Mouse (Mus musculus) spleen, adult 18-20 months (tissue): ENCODE measurements around the gene Gm20388.

Source experiments
- DNase-seq, 2 experiments: peaks; one replicate each; pipeline ENCODE4 v3.0.0; 2022; ENCODE audit warnings: mixed read lengths in 2 of 2

The Gm20388 gene

GRCm38 (mm10) chr8:119910547-119911257, at the start of gene Gm20388:
Gene Gm20388, plus strand, starts transcription at chr8:119910841.
- DNase-seq, result peak; percentile 88 to 97

GRCm38 (mm10) chr8:119861706-119862389, 48.8 kb upstream of the Gm20388 start, which contains the start of gene Klhl36:
Gene Klhl36, plus strand, starts transcription at chr8:119862266.
- peak; percentile 99 for DNase-seq

GRCm38 (mm10) chr8:119862390-119862734, 48.3 kb upstream of the Gm20388 start:
- no peak for DNase-seq

- DNase-seq, result no peak
These were observed 47.9 kb upstream of the Gm20388 start for GRCm38 (mm10) chr8:119862749-119863148.

GRCm38 (mm10) chr8:119869616-119870015, 41.0 kb upstream of the Gm20388 start:
- no peak for DNase-seq

- no peak for DNase-seq
These were observed 37.5 kb upstream of the Gm20388 start for GRCm38 (mm10) chr8:119873181-119873580.

- no peak for DNase-seq
These were observed 29.3 kb upstream of the Gm20388 start for GRCm38 (mm10) chr8:119881301-119881700.

- no peak for DNase-seq
These were observed 28.7 kb upstream of the Gm20388 start for GRCm38 (mm10) chr8:119881917-119882316.

GRCm38 (mm10) chr8:119883281-119883680, 27.4 kb upstream of the Gm20388 start:
- DNase-seq, result no peak

GRCm38 (mm10) chr8:119885612-119886011, 25.0 kb upstream of the Gm20388 start:
- DNase-seq, result no peak

GRCm38 (mm10) chr8:119887130-119887529, 23.5 kb upstream of the Gm20388 start:
- peak in 1 of 2 experiments; percentile 38 for DNase-seq

GRCm38 (mm10) chr8:119888012-119888411, 22.6 kb upstream of the Gm20388 start:
- DNase-seq, result no peak

- DNase-seq, result no peak
These were observed 13.6 kb upstream of the Gm20388 start for GRCm38 (mm10) chr8:119897069-119897468.

GRCm38 (mm10) chr8:119897933-119898332, 12.7 kb upstream of the Gm20388 start:
- no peak for DNase-seq

- DNase-seq, result no peak
These were observed 9.3 kb upstream of the Gm20388 start for GRCm38 (mm10) chr8:119901349-119901748.

GRCm38 (mm10) chr8:119901952-119902351, 8.7 kb upstream of the Gm20388 start:
- no peak for DNase-seq

GRCm38 (mm10) chr8:119904323-119904911, 6.2 kb upstream of the Gm20388 start:
- no peak for DNase-seq

- DNase-seq, result no peak
These were observed 596 bp upstream of the Gm20388 start, which contains the start of gene Usp10 for GRCm38 (mm10) chr8:119909944-119910546. Gene Usp10, plus strand, starts transcription at chr8:119910360.

GRCm38 (mm10) chr8:119911258-119911962, 769 bp downstream of the Gm20388 start:
- DNase-seq, result no peak

GRCm38 (mm10) chr8:119912643-119913042, 2.0 kb downstream of the Gm20388 start:
- DNase-seq, result no peak

- no peak for DNase-seq
These were observed 2.5 kb downstream of the Gm20388 start for GRCm38 (mm10) chr8:119913181-119913580.

GRCm38 (mm10) chr8:119914161-119914560, 3.5 kb downstream of the Gm20388 start:
- DNase-seq, result no peak

- DNase-seq, result no peak
These were observed 4.7 kb downstream of the Gm20388 start for GRCm38 (mm10) chr8:119915298-119915697.
